Mouse (Mus musculus) embryo, embryonic 9.5 days (tissue): ENCODE measurements at regions not wholly inside any gene's neighbourhood (a gene's known extent, or its start where the extent isn't known, plus 50 kb on each side); places are given as distances from the start of the nearest gene placed in this dataset.

Experiments used
- DNase-seq: peaks from one replicate; pipeline ENCODE4 v3.0.0-alpha.2; 2017; ENCODE audit errors: extremely low spot score

- DNase-seq = no peak
Observed at GRCm38 (mm10) chr4:125882531-125882930, 141.8 kb upstream of the Csf3r start.

DNA sequence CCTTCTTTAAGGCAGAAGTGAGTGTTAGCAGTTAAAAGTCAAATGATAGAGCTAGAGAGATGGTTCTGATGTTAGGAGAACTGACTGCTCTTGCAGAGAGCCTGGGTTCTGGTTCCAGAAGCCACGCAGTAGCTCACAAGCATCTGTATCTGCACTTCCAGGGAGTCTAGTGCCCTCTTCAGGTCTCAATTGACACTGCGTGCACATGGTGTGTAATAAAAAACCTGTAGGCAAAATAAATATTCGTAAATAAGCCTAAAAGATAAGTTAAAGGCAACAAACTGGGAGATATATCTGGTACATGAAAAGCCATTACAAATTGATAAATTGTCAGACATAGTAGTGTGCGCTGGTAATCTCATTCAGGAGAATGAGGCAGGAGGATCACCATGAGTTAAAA, 133.8 kb upstream of the Csf3r start:
- DNase-seq = peak; percentile 15

- no peak for DNase-seq
Observed at GRCm38 (mm10) chr4:125893139-125893538, 131.2 kb upstream of the Csf3r start.

GRCm38 (mm10) chr4:125897707-125898106, 126.6 kb upstream of the Csf3r start:
- no peak for DNase-seq

DNA sequence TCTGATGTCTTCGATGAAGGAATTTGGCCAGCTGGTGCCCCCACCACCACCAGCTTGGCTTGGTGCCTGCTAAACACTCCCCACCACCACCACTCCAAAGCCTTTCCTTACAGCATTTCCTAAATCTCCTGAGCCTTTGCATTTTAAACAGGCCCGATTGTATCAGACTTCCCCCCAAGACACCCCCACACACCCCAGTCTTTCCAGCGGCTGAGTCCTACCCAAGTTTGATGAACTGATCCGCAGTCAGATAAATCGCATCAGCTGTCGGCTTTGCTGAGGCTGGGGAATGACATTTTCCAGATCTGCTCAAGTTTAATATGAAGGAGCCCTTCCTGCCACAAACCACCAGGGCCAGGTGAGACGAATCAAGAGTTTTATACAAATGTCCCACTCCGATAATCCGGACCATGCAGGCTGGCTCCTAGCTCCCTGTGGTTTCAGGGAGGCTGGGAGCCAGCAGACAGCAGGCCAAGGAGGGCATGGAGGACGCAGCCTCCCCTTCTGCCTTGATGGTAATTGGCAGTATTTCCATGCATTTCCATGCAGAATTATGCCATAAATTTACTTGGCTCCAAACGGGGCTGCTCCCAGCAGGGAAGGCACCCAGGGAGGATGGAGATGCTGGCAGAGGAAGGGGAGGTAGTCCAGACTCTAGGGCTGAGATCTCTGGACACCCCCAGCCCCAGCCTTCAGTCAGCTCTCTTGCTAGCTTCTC, 125.6 kb upstream of the Csf3r start:
- DNase-seq = no peak

DNA sequence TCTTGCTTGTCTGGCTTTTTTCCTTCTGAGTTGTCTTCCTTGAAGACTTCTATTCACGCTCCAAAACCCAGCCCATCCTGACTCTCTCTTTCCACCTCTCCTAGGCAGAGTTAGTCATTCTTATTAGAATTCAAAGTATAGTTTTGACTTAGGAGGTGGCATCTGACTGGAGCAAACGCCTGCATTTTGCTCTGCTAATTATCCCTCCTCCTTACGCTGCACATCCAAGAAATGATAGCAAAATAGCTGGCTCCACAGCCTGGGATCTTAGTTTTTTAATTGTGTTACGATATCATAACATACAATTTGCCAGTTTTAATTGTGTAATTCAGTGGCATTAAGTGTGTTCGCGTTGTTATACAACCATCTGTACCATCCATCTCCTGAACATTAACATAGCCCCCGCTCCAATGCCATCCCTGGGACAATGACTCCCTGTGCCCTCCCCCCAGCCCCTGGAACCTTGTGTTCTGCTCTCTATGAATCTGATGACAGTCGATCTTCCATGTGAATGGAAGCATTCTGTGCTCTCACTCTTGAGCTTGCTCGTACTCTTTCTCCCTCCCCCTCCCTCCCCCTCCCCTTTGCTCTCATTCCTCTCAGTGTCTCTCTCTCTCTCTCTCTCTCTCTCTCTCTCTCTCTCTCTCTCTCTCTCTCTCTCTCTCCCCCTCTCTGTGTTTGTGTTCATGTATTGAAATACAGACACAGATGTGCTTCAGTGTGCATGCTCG, 122.6 kb upstream of the Csf3r start:
- no peak for DNase-seq

GRCm38 (mm10) chr4:125906296-125906695, 118.1 kb upstream of the Csf3r start:
- no peak for DNase-seq

DNA sequence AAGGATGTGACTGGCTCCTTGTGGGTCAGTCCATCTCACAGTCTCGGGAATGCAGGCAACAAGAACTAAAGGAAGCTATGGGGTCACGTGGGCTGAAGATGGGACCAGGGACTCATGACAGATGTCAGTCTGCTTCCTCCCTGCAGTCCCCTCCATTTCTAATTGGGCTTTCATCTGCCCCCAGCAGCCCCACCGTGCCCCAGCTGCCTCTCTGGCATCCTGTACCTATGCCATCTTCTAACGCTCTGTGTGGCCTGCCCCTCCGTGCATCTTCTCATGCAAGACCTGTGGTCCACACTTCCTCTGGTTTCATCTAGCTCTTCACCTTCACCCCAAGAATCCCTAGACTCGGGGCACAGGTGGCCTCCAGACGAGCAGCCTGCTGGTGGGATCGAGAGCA, 115.4 kb upstream of the Csf3r start:
- no peak for DNase-seq

DNA sequence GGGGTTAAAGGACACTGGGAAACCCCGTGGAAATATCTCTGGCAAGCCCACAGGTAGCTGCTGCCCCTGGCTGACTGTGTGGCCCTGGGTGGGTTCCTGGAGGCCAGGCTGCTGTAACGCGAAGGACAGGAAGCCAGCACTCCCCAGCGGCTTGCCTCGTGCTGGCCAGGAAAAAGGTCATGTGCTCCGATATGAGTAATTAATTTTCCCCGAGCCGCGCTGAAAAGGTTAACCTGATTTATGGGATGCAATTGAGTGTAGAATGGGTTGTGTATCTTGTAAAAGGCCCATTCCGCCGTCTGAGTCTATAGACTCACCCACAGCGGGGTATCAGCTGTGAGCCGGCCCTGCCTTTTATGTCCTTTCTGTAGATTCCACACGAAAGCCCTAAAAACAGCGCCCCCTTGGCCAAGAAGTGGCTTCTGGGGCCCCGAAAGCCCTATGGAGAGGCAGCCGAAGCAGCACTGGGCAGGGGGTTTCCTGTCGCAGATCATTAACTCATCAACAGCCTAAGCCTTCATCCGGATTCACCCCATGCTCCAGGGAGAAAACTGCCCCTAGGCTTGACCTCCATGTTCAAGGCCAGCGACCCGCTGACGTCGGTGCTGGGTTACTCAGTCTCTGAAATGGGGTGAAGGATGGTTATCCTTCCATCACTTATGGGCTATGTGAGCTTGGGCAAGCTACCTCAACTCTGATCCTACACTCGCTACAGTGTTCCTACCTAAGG, 112.6 kb upstream of the Csf3r start:
- DNase-seq = no peak

GRCm38 (mm10) chr4:125912444-125913049, 111.8 kb upstream of the Csf3r start:
- peak; percentile 81 for DNase-seq

DNA sequence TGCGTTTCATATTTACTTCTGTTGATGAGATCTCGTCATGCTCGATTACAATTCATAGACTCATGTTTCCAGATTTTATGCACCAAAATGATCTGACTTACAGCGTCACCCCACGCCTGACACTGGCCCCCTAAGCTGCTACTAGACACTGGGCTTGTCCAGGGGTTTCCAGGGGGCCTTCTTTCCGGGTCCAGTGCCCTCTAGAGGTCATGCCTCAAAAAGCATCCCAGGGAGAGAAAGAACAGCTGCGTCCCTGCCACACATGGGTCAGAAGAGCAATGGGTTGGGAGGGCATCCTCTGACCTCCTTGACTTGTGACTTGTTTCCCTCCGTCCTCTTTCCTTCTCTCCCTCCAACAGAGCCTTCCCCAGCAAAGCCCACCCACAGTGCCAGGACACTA, 109.2 kb upstream of the Csf3r start:
- DNase-seq = peak; percentile 60

GRCm38 (mm10) chr4:125917210-125917609, 107.1 kb upstream of the Csf3r start:
- DNase-seq = no peak

DNA sequence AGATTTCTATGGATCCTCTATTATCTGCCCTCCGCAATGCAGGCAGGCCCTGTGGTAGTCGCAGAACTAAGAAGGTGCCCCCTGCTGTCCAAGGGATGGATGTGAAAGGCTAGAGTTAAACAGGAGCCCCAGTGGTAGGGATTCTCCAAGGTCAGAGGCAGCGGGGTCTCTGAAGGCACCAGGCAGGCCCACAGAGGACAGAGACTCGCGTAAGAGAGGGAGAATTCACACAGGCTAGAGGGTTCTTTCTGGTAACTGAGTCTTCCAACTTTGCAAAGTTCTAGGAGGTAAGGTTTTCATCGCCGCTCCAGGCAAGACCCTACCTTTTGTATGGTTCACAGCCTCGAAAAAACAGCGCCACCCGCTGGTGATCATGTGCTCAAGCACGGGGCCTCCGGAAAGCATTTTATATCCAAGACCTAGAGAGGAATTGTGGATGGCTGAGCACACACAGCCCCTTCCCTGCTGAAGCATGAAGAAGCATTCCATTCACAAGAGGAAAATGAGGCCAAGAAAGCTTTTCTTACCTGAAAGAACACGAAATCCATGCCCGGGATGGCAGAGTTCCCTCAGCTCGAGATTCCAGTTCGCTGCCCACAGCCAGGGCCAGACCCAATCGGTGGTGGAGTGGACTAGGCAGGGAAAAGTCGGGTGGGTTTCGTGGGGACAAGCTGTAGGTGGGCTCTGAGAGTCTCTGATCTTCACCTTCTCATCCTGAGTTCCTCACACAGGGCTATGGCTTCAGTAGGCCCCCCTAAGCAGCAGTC, 102.6 kb upstream of the Csf3r start:
- peak; percentile 82 for DNase-seq

DNA sequence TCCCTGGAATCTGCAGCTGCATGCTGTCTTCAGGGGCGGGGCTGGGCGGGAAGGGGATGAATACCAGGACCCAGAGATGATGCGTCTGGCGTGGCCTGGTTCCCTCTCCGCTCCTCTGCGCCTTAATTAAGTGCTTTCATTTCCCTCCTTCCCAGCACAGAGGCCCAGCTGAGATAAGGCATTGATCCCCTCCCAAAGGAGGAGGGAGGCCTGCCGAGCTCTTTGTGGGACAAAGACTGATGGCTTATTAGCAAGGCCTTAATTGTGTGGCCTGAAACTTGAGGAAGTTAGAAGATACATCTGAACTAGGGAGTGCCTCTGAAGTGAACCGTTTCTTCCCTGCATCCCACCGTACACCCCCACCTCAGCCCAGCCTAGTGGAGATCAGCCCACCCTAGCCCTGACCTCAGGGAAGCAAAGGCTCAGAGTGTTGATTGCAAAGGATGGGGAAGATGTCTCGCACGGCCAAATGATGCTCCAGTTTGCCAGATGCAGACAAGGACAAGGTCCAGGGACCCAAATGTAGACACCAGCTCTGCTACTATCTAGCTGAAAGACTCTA, 102.0 kb upstream of the Csf3r start:
- DNase-seq = no peak

DNA sequence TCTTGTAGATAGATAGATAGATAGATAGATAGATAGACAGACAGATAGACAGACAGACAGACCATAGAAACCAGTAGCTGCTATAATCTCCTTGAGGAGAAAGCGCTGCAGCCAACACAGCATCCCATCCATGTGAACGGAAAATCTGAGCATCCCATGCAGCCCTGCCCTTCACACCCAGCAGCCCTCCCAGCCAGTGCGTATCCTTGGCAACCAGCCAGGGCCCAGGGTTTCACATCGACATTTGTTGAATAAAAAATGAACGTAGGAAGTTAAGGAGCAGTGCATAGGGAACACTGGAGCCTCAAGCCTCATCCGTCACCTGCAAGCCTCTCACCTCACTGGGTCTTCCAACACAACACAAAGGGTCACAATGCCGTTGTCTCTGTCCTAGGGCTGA, 101.1 kb upstream of the Csf3r start:
- no peak for DNase-seq

DNA sequence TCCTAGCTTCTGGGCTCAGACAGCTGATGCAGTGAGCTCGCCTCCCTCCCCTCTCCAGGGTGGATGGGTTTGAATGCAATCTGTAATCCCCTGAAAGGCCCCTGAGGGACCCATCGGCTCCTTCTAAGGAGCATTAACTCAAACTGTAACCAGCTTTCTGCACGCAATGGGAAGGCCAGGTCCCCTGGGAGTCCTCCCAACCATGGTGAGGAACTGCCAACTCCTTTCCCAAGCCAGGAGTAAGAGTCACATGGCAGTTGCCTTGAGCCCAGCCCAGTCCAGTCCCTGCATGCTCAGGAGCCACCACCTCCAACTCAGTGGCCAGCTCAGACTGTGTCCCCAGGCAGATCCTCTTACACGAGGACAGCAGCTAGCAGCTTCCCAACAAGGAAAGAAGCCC, 96.2 kb upstream of the Csf3r start:
- no peak for DNase-seq

DNA sequence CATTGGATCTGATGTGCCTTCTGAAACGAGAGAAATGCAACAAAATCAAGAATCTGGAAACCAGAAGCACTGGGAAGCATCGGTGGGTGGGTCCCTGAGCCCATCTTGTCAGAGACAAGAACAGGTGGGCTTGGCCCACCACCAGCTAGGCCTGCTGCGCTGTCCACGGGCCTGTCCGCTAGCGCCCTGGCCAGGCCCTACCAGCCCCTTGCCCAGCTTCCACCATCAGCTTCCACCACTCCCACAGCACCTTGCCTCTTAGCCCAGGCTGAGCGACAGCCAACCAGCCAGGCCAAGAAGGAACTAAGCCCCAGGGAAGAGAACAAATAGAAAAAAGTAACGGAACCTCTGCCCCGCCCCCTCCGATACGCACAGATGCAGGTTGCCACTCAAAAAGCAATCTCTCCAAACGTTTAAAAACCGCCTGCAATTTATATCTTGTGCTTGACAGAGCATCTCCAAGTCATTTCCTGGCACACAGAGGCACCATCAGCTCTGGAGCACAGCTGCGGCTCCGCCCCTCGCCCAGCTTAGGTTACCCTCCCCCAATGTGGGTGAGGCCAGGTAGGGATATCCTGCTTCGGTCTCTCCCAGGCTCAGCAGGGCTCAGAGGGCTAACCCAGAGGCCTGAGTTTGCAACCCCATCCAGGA, 95.1 kb upstream of the Csf3r start:
- no peak for DNase-seq

DNA sequence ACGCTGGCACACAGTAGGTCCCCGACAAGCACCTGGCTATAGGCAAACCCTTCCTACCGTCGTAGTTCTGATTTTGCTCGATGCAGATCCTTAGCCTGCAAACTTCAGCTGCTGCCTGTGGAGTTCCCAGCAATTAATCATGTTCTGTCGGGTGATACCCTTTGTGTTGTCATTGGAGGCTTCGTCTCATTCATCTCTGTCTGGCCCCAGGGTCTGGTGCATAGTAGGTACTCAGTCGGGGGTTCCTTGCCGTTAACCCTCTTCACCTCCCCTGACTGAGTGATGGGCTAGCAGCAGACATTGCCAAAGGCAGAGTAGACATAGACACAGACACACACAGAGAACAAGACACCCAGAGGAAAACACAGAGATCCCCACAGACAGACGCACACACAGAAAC, 93.6 kb upstream of the Csf3r start:
- peak; percentile 51 for DNase-seq

- no peak for DNase-seq
Observed at GRCm38 (mm10) chr4:125931321-125931720, 93.0 kb upstream of the Csf3r start.

DNA sequence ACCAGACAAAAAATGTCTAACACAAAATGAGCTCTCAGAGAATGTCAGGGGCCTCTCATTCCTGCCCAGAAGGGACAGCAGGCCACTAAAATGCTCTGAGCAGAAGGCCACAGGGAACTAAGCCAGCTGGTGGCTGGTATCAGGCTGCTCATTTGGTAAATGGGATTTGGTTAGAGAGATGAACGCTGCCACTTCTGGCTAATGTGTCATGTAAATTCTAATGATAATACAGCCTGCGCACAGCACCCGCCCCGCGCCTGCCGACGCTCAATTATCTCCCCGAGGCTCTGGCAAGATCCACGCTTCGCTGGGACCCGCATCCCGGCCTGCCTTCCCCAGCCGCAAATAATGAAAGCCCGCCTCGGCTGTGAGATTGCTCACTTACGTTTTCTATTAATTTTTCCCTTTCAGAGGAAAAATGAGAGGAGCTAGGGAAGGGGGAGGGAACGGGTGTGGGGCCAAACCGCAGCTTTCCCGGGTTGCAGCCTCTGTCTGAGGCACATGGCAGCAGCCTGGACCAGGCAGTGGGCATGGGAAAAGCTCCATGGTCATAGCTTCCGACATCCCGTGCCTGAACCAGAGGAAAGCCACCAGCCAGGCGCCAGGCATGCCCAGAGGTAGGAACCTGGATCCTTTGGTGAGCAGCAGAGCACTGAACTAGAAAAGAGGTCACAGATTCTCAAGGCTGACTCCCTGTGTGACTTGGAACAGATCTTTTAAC, 92.2 kb upstream of the Csf3r start:
- no peak for DNase-seq
